Mouse (Mus musculus): ENCODE results near the gene Plk3.

The Plk3 gene

DNA sequence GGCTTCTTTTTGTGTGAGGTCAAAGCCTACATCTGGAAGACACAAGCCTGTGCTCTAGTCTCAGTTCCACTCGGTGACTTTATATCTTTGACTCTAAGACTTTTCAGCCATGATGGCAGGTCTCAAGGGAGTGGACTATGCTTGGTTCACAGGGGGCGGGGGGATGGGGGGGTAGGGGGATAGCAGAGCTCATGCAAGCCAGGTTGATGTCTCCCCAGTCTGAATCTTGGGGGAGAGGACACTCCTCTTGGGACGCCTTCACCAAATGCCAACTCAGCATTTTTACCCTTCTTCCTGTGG lies 9.6 kb downstream of the Plk3 start:
- in situ Hi-C loops (cut with MboI; ENCODE audit: unreplicated experiment in 2 of 2): no loop called here

GRCm38 (mm10) chr4:117123546-117124217 lies 10.1 kb downstream of the Plk3 start:
- in situ Hi-C loops (cut with MboI; ENCODE audit: unreplicated experiment in 2 of 2): no loop called here

DNA sequence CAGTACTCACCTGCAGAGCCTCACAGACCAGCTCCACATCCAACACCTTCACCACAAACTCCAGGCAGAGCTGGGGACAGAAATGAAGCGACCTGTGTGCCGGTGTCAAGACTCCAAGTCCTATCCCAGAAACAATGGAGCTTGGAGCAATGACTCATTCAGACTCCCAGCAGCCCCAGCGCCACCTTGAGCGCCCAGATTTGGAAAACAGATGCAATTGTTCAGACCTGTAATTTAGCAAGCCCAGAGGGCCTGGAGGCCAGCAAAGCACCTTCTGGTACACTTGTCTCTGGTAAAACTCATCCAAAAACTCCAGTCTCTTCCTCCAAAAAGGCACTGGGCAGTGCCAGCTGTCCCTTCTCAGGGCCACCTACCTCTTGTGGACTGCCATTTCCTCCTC lies 11.6 kb downstream of the Plk3 start:
- in situ Hi-C loops (cut with MboI; ENCODE audit: unreplicated experiment in 2 of 2): no loop called here

- in situ Hi-C loops (cut with MboI; ENCODE audit: unreplicated experiment in 2 of 2): no loop called here
These were observed 13.0 kb downstream of the Plk3 start for GRCm38 (mm10) chr4:117120445-117121414.

- in situ Hi-C loops (cut with MboI; ENCODE audit: unreplicated experiment in 2 of 2): no loop called here
These were observed 13.7 kb downstream of the Plk3 start for GRCm38 (mm10) chr4:117120052-117120444.

- in situ Hi-C loops (cut with MboI; ENCODE audit: unreplicated experiment in 2 of 2): no loop called here
These were observed 14.1 kb downstream of the Plk3 start for GRCm38 (mm10) chr4:117119636-117120035.

DNA sequence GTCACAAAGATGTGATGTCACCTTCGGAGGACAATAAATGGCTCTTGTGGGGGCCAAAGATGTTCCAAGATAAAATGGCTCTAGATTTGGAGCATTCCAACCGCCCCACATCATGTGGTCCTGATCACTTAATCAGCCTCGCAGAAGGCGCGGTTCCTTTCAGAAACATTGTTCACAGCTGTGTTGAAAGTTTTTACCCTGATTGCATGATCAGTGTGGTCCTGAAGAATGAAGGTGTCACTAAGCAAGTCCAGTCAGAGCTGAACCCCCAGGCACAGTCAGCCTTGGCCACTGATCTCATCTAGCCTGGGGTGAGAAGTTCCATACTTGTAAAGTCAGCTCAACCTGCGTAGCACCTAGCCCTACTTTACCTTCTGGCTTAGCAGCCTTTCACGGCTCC lies 15.8 kb downstream of the Plk3 start:
- in situ Hi-C loops (cut with MboI; ENCODE audit: unreplicated experiment in 2 of 2): no loop called here

GRCm38 (mm10) chr4:117115592-117115991 lies 18.2 kb downstream of the Plk3 start:
- in situ Hi-C loops (cut with MboI; ENCODE audit: unreplicated experiment in 2 of 2): no loop called here

- in situ Hi-C loops (cut with MboI; ENCODE audit: unreplicated experiment in 2 of 2): no loop called here
These were observed 20.5 kb downstream of the Plk3 start for GRCm38 (mm10) chr4:117113237-117113636.

GRCm38 (mm10) chr4:117110985-117111384 lies 22.8 kb downstream of the Plk3 start:
- in situ Hi-C loops (cut with MboI; ENCODE audit: unreplicated experiment in 2 of 2): no loop called here

GRCm38 (mm10) chr4:117110249-117110648 lies 23.5 kb downstream of the Plk3 start:
- in situ Hi-C loops (cut with MboI; ENCODE audit: unreplicated experiment in 2 of 2): no loop called here

DNA sequence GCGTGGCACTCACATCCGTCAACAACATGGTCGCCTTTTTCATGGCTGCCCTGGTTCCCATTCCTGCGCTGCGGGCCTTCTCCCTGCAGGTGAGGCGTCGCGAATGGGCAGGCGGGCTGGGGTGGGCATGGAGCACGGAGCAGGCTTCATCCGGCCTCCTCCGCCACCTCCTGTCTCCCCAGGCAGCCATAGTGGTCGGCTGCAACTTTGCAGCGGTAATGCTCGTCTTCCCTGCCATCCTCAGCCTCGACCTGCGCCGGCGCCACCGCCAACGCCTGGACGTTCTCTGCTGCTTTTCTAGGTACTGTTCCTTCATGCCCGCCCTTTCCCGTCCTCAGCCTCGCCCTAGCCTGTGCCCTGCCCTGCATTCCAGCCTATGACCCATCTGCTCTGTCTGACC lies 24.4 kb downstream of the Plk3 start:
- in situ Hi-C loops (cut with MboI; ENCODE audit: unreplicated experiment in 2 of 2): no loop called here

GRCm38 (mm10) chr4:117108524-117108849 lies 25.3 kb downstream of the Plk3 start:
- in situ Hi-C loops (cut with MboI; ENCODE audit: unreplicated experiment in 2 of 2): no loop called here

GRCm38 (mm10) chr4:117107813-117108523 lies 25.8 kb downstream of the Plk3 start:
- in situ Hi-C loops (cut with MboI; ENCODE audit: unreplicated experiment in 2 of 2): no loop called here

- in situ Hi-C loops (cut with MboI; ENCODE audit: unreplicated experiment in 2 of 2): no loop called here
These were observed 28.6 kb downstream of the Plk3 start for GRCm38 (mm10) chr4:117105127-117105526.

DNA sequence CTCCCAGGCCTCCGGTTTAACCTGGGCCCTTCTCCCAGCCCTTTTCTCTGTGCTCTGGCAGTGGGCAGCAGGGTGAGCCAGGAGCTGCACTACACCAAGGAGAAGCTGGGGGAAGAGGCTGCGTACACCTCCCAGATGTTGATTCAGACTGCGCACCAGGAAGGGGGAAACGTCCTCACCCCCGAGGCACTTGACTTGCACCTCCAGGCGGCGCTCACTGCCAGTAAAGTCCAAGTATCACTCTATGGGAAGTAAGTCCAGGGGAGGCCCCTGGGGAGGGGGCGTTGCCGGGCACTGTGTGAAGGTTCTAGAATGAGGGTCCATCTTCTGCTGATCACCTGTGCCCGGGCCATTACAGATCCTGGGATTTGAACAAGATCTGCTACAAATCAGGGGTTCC lies 29.1 kb downstream of the Plk3 start:
- in situ Hi-C loops (cut with MboI; ENCODE audit: unreplicated experiment in 2 of 2): loop anchor here in 1 of 2 experiments (5.0 kb wide), 1 partner anchor 43 kb away; no protein-coding TSS in a partner anchor

GRCm38 (mm10) chr4:117101218-117101617 lies 32.5 kb downstream of the Plk3 start:
- in situ Hi-C loops (cut with MboI; ENCODE audit: unreplicated experiment in 2 of 2): loop anchor here in 1 of 2 experiments (5.0 kb wide), 1 partner anchor 46 kb away; no protein-coding TSS in a partner anchor

GRCm38 (mm10) chr4:117100036-117100435 lies 33.7 kb downstream of the Plk3 start:
- in situ Hi-C loops (cut with MboI; ENCODE audit: unreplicated experiment in 2 of 2): loop anchor here in 1 of 2 experiments (5.0 kb wide), 1 partner anchor 47 kb away; no protein-coding TSS in a partner anchor

DNA sequence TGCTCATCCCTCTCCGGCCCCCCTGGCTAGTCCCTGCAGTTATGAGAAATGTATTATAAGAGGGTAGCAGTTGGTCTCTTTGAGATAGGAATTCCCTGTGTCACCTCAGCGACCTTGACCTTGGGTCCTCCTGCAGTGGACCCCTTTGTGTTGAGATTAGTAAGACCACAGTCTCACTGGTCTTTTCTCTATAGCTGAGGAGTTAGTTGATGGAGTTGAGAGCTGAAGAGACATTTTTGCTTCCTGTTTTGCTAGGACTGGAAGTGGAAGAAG lies 35.1 kb downstream of the Plk3 start:
- in situ Hi-C loops (cut with MboI; ENCODE audit: unreplicated experiment in 2 of 2): no loop called here

- in situ Hi-C loops (cut with MboI; ENCODE audit: unreplicated experiment in 2 of 2): no loop called here
These were observed 35.6 kb downstream of the Plk3 start for GRCm38 (mm10) chr4:117097969-117098763.

DNA sequence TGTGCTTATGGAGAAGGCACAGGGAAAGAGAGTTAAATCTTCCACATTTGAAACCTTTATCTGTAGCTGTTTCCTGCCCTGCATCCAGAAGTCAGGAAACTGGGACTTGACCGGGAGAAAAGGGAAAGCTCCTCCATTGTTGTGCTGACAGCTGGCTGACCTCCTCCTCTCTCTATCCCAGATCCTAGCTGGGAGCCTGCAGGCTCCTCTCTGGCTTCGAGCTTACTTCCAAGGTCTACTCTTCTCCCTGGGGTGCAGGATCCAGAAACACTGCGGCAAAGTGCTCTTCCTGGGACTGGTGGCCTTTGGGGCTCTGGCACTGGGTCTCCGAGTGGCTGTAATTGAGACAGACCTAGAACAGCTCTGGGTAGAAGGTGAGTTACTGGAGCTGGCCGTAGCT lies 37.1 kb downstream of the Plk3 start:
- in situ Hi-C loops (cut with MboI; ENCODE audit: unreplicated experiment in 2 of 2): no loop called here

Data from v-Abl transformed pro-B cells (cell line).